Mouse (Mus musculus): ENCODE results near the gene Bace2. TPM values are rescaled to one million over a fixed set of nuclear protein-coding genes. Genes with fewer than 3 reads are reported as not detected.

The Bace2 gene
- total and polyA plus RNA-seq, 3 experiments, result 4.8 to 16.9 (median 15.8) TPM

GRCm38 (mm10) chr16:97391701-97392384 is 35.3 kb downstream of the Bace2 start:
- DNase-seq, result no peak
- intact Hi-C loops (cut with DNase I), result loop anchor here (5.0 kb wide), 1 partner anchor 35 kb away; the partner anchor contains the start of gene Bace2
- no peak for TF ChIP-seq EP300 (IDR thresholded peaks at IDR 0.05; ENCODE audit: insufficient read depth, low read depth, low read length)
- WGBS, result 61% methylated on average over 3 of the region's 3 CpGs
- H3K36me3 ChIP-seq (ENCODE audit: control insufficient read depth, insufficient read depth, low read length), result no peaks in the 10 kb centered on the region
- H3K4me3 ChIP-seq, result no peak overlapping the region
- H3K79me2 ChIP-seq (replicated peaks; ENCODE audit: control insufficient read depth, insufficient read depth, low read length), result no peaks in the 10 kb centered on the region
- no peak overlapping the region for H3K27ac ChIP-seq
- H3K9ac ChIP-seq (ENCODE audit: low read depth, low read length), result no peak overlapping the region
- H3K27me3 ChIP-seq (ENCODE audit: control insufficient read depth, insufficient read depth, low read length), result no peaks in the 10 kb centered on the region
- H3K4me1 ChIP-seq (ENCODE audit: control insufficient read depth, insufficient read depth, low read length), result peaks cover 5% of the 10 kb centered on the region

GRCm38 (mm10) chr16:97396436-97396835 is 39.9 kb downstream of the Bace2 start:
- Histone ChIP-seq H3K27ac (no peak overlapping the region), H3K79me2 (replicated peaks; ENCODE audit: control insufficient read depth, insufficient read depth, low read length) (no peaks in the 10 kb centered on the region), H3K36me3 (ENCODE audit: control insufficient read depth, insufficient read depth, low read length) (no peaks in the 10 kb centered on the region), H3K4me1 (ENCODE audit: control insufficient read depth, insufficient read depth, low read length) (peaks cover 3% of the 10 kb centered on the region), H3K27me3 (ENCODE audit: control insufficient read depth, insufficient read depth, low read length) (no peaks in the 10 kb centered on the region), H3K4me3 (no peak overlapping the region), H3K9ac (ENCODE audit: low read depth, low read length) (no peak overlapping the region)
- TF ChIP-seq EP300 (IDR thresholded peaks at IDR 0.05; ENCODE audit: insufficient read depth, low read depth, low read length), result no peak
- TF ChIP-seq POLR2A (IDR thresholded peaks at IDR 0.05; ENCODE audit: insufficient read depth, low read depth, low read length), result no peak
- TF ChIP-seq CTCF (IDR thresholded peaks at IDR 0.05), result no peak
- 88% methylated on average over 4 of the region's 4 CpGs for WGBS
- intact Hi-C loops (cut with DNase I), result no loop called here
- DNase-seq, result no peak

GRCm38 (mm10) chr16:97397945-97398531 is 41.5 kb downstream of the Bace2 start:
- intact Hi-C loops (cut with DNase I), result no loop called here
- Histone ChIP-seq H3K9ac (ENCODE audit: low read depth, low read length) (no peak overlapping the region), H3K36me3 (ENCODE audit: control insufficient read depth, insufficient read depth, low read length) (no peaks in the 10 kb centered on the region), H3K27me3 (ENCODE audit: control insufficient read depth, insufficient read depth, low read length) (no peaks in the 10 kb centered on the region), H3K79me2 (replicated peaks; ENCODE audit: control insufficient read depth, insufficient read depth, low read length) (no peaks in the 10 kb centered on the region), H3K27ac (no peak overlapping the region), H3K4me1 (ENCODE audit: control insufficient read depth, insufficient read depth, low read length) (peaks cover 1% of the 10 kb centered on the region; the same call in 1 of the 2 replicates), H3K4me3 (no peak overlapping the region)
- no peak for DNase-seq
- 61% methylated on average over 2 of the region's 2 CpGs for WGBS
- TF ChIP-seq EP300 (IDR thresholded peaks at IDR 0.05; ENCODE audit: insufficient read depth, low read depth, low read length) (no peak), POLR2A (IDR thresholded peaks at IDR 0.05; ENCODE audit: insufficient read depth, low read depth, low read length) (no peak), CTCF (IDR thresholded peaks at IDR 0.05) (no peak)

GRCm38 (mm10) chr16:97399991-97400390 is 43.4 kb downstream of the Bace2 start:
- H3K27ac ChIP-seq, result no peak overlapping the region
- DNase-seq, result no peak
- H3K79me2 ChIP-seq (replicated peaks; ENCODE audit: control insufficient read depth, insufficient read depth, low read length), result no peaks in the 10 kb centered on the region
- H3K4me3 ChIP-seq, result no peak overlapping the region
- intact Hi-C loops (cut with DNase I), result no loop called here
- TF ChIP-seq CTCF (IDR thresholded peaks at IDR 0.05) (no peak), EP300 (IDR thresholded peaks at IDR 0.05; ENCODE audit: insufficient read depth, low read depth, low read length) (no peak)
- no peaks in the 10 kb centered on the region for H3K36me3 ChIP-seq (ENCODE audit: control insufficient read depth, insufficient read depth, low read length)
- H3K4me1 ChIP-seq (ENCODE audit: control insufficient read depth, insufficient read depth, low read length), result peaks cover 1% of the 10 kb centered on the region; the same call in 1 of the 2 replicates
- no peak overlapping the region for H3K9ac ChIP-seq (ENCODE audit: low read depth, low read length)
- 93% methylated on average over 4 of the region's 4 CpGs for WGBS
- H3K27me3 ChIP-seq (ENCODE audit: control insufficient read depth, insufficient read depth, low read length), result no peaks in the 10 kb centered on the region

GRCm38 (mm10) chr16:97401741-97402140 is 45.2 kb downstream of the Bace2 start:
- Histone ChIP-seq H3K4me1 (ENCODE audit: control insufficient read depth, insufficient read depth, low read length) (peaks cover 1% of the 10 kb centered on the region; the same call in 1 of the 2 replicates), H3K79me2 (replicated peaks; ENCODE audit: control insufficient read depth, insufficient read depth, low read length) (no peaks in the 10 kb centered on the region), H3K36me3 (ENCODE audit: control insufficient read depth, insufficient read depth, low read length) (no peaks in the 10 kb centered on the region), H3K27me3 (ENCODE audit: control insufficient read depth, insufficient read depth, low read length) (no peaks in the 10 kb centered on the region), H3K4me3 (no peak overlapping the region), H3K27ac (no peak overlapping the region), H3K9ac (ENCODE audit: low read depth, low read length) (no peak overlapping the region)
- intact Hi-C loops (cut with DNase I), result no loop called here
- TF ChIP-seq CTCF (IDR thresholded peaks at IDR 0.05) (no peak), EP300 (IDR thresholded peaks at IDR 0.05; ENCODE audit: insufficient read depth, low read depth, low read length) (no peak), POLR2A (IDR thresholded peaks at IDR 0.05; ENCODE audit: insufficient read depth, low read depth, low read length) (no peak)
- no peak for DNase-seq

GRCm38 (mm10) chr16:97402213-97402785 is 45.8 kb downstream of the Bace2 start:
- WGBS, result 52% methylated on average over 4 of the region's 4 CpGs
- peaks cover 1% of the 10 kb centered on the region; the same call in 1 of the 2 replicates for H3K4me1 ChIP-seq (ENCODE audit: control insufficient read depth, insufficient read depth, low read length)
- DNase-seq, result no peak
- intact Hi-C loops (cut with DNase I), result no loop called here
- TF ChIP-seq EP300 (IDR thresholded peaks at IDR 0.05; ENCODE audit: insufficient read depth, low read depth, low read length) (no peak), POLR2A (IDR thresholded peaks at IDR 0.05; ENCODE audit: insufficient read depth, low read depth, low read length) (no peak), CTCF (IDR thresholded peaks at IDR 0.05) (no peak)
- H3K27me3 ChIP-seq (ENCODE audit: control insufficient read depth, insufficient read depth, low read length), result no peaks in the 10 kb centered on the region
- H3K9ac ChIP-seq (ENCODE audit: low read depth, low read length), result no peak overlapping the region
- H3K36me3 ChIP-seq (ENCODE audit: control insufficient read depth, insufficient read depth, low read length), result no peaks in the 10 kb centered on the region
- no peak overlapping the region for H3K27ac ChIP-seq
- H3K79me2 ChIP-seq (replicated peaks; ENCODE audit: control insufficient read depth, insufficient read depth, low read length), result no peaks in the 10 kb centered on the region
- H3K4me3 ChIP-seq, result no peak overlapping the region

All from heart, adult 2 months (tissue).